Mouse (Mus musculus): ENCODE data around the gene Senp1. TPM values are rescaled to one million over a fixed set of nuclear protein-coding genes. Genes with fewer than 3 reads are reported as not detected.
A peak's percentile ranks its signal among the peaks of the same experiment; 100 is the strongest.

Senp1 gene
- 10 to 100 TPM; 16.0 to 16.8 TPM for total RNA-seq (2021)
- long read RNA-seq, experiment 1, full-length matches to known transcripts: 6 of 12 reads
- long read RNA-seq, experiment 1, partial matches to known transcripts: 1 of 12 reads
- long read RNA-seq, experiment 1, other reads (novel, unspliced or antisense): 5 of 12 reads
- long read RNA-seq, experiment 2, partial matches to known transcripts: 0 of 4 reads
- long read RNA-seq, experiment 2, other reads (novel, unspliced or antisense): 4 of 4 reads

DNA sequence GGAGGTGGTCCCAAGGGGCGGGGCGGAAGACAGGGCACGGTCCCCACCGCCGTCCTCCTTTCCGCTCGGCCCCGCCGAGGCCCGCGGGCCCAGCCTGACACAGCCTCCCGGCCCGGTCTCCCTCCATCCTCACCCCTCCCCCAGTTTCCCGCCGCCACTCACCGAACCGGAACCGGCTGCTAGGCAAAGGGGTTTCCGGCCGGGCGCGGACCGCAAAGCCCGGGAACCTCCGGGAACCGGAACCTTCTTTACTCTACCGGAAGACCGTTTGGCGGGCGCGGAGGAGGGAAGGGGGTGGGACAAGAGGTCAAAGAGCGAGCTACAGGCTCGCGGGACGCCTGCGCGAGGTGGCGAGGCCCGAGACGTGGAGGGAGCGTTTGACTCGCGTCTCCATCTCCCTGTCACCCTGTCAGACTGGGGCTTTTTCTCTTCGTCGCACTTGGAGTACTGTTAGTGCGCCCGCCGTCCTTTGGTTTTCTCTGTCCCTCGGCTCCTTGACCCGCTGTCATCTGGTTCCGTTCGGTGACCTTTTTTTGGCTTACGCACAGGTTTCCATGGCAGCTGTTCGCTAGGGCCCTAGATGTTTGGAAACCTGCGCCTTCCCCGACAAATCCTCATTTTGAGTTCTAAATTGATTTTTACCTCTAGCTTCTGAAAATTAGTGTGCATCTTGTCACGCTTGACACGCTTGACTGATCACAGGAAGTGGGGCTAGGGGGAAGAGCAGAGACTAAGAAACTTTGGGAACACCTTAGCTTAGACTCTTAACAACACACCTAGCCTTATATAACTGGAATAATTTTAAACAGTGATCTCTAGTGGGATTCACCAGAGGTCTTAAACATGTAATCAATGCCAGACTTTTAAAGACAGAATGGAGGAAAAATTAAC is at the start of gene Senp1:
TSS of gene Senp1 (minus strand) at position 624 of the 891 bp plus-strand sequence.
- peak; percentile 90 to 93 for DNase-seq

DNA sequence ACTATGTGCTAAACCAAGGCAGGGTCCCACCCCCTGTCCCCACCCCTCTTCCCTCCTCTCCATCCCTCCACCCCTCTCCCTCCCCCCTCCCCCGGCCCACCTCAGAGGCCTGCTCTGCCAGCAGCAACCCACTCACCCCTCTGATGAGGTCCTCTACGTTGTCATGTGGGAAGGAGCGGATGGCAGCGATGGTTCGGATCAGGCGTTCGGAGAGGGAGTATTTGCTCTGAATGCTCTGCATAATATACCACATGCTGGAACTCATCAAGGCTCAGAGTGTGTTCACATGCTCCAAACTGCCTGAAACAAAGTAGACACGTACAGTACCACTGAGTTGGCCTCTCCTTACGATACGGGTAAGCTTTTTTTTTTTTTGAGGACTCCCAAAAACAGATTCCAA is 49.0 kb upstream of the Senp1 start:
- no peak for DNase-seq

DNA sequence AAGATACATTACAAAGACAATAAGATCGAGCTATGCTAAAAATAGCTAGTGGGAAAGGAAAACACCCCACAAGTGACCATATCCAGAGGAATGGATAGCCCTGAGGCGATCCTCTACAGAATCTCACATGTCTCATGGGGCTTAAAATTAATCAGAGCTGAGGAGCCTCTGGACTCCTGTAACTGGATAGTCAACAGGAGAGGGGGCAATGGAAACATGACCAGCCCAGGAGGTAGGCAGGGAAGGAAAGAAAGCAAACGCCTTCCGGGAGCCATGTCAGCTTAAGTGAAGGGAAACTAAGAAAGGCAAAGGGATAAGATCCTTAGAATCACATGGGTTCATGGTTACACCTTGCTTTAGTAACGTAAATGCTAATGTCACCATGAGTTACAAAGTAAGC is 47.3 kb upstream of the Senp1 start:
- no peak for DNase-seq

DNA sequence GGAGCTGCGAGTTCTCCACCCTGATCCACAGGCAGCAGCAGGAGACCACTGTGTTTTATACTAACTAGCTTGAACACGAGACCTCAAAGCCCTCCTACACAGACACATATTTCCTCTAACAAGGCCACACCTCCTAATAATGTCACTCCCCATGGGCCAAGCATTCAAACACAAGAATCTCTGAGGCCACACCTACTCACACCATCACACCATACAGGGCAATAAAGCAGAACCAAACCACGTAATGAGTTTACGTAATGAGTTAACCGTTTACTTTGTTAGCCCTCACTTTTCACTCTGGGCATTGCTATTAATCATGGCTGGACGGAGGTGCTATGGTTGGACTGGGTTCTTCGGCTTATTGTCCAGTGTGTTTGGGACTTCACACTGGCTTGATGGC is 46.2 kb upstream of the Senp1 start:
- no peak for DNase-seq

DNA sequence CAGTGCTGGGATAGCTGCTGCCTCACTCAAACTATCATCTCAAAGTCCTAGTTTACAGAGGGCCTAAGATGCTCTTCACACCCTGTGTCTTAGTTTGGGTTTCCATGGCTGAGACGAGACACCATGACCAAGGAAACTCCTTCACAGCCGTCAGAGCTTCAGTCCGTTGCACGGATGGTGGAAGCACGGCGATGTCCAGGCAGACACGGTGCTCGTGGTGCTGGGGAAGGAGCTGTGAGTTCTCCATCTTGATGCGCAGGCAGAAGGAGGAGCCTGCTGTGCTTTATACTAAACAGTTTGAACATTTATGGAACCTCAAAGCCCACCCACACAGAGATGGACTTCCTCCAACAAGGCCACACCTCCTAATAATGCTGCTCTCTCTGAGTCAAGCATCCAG is 43.3 kb upstream of the Senp1 start:
- DNase-seq: no peak

DNA sequence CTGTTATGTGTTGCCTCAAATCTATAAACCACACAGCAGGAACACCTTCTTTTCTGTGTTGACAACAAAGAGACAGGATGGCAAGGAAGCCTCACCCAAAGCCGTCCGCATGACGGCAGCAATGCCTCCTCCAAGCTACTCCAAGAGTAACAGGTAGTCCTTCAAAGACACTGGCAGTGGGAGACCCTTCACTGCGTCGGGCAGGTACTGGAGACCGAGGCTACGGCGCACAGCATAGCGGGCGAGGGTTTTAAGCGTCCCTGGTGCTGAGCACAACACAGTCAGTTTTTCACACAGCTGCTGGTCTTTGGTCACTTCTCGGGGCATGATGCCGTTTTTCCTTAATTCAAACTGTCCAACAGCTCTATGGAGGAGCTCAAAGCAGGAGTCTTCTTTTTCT is 42.1 kb upstream of the Senp1 start:
- DNase-seq: no peak

DNA sequence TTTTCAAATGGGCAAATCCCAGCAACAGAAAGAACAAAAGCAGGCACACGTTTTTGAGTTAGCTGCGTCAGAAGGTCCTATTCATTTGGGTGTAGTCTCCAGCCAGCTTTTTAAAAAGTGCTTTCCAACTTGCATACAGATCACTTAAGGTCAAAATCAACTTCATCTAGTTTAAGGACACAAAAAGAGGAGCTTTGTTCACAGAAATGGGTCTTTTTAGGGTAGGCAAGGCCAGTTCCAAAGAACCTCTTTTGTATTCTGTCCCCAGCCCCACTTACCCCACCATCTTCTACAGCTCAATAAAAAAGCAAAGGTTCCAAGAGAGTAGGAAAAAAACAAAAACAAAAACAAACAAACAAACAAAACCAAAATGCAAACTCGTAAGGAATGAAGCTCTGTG is 41.1 kb upstream of the Senp1 start:
- DNase-seq: no peak

DNA sequence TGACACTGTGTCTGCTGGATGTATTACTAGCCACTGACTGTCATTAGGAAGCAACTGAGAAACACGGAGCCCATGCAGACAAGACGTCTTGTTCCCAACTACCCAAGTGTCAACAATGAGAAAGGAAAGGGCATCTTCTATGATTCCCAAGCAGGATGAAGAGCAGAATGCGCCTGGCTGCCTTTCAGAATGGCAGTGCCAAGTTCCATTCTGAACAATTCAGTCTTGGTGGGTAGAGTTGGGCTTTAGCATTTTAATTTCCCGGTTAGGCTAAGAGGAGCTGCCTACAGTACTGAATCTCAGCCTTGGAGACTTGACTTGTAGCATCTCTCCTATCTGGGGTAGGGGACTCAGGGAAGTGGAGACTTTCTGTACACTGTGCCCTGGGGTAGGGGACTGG is 40.5 kb upstream of the Senp1 start:
- no peak for DNase-seq

DNA sequence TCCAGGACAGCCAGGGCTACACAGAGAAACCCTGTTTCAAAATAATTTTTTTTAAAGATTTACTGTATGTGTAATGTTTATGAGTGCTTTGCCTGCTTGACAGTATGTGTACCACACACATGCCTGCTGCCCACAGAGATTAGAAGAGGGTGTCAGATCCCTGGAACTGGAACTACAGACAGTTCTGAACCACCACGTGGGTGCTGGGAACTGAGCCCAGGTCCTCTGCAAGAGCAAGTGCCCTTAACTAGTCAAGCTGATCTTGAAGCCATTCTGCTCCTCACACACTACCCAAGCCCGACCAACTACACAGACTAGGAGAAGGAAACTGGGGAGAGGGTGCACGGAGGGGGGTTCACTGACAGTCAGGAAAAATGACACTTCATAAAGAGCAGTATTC is 39.9 kb upstream of the Senp1 start:
- no peak for DNase-seq

DNA sequence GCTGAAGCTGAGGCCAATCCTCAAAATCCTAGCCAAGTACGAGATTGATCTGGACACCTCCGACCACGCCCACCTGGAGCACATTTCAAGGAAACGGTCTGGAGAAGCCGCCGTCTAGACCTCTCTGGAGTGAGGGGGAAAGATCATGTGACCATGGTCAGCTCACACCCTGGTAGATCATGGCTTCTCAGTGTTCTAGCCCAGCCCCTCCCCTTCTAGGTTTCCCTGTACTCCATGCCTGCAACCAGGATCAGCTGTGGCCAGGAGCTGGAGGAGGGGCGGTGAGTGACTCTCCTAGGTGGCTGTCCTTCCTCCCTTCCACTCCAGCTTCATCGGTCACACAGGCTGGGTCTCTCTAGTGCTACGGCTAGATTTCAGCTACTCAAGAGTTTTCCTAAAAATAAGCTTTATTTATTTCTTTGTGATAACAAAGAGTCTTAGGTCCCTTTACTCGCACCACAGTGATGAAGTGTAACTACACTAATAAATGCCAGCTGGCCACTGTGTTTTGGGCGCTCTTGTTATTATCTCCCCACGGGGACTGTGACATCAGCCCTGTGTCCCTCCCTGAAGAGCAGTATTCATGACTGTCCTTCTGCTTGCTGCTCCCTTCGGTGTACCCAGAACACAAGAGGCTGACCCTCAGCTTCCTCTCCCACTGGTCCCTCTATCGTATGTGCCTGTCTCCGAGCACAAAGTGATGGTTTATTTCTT is 38.6 kb upstream of the Senp1 start:
- no peak for DNase-seq

DNA sequence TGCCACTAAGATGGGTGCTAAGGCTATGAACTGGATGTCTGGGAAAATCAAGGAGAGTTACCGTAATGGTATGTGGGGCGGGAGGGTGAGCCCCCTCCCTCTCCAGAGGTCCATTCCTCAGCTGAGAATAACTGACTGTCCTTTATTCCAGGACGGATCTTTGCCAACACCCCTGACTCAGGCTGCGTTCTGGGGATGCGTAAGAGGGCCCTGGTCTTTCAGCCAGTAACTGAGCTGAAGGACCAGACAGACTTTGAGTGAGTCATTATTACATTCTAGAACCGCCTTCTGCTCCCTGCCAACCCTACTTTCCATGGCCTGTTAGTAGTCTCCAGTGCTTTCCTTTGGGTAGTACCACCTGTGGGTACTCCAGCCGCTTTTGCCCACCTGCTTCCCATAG is 37.9 kb upstream of the Senp1 start:
- DNase-seq: peak in 1 of 2 experiments; percentile 15

DNA sequence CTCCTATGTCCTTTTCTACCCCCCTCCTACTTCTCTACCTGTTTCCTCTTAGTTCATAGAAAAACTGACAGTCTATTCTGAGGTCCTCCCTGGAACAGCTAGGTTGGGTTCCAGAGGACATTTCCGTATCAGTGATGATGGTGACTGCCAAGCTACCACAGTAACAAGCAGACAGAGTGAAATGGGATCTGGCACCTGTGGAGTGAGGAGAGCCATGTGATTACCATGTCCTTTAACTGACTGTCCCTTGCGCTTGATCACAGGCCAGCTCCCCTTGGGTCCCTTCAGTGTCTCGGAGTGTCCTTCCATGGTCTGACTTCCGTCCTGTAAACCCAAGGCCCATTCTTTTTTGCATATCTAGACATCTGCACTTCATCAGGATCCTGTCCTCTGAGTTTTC is 37.5 kb upstream of the Senp1 start:
- no peak for DNase-seq

DNA sequence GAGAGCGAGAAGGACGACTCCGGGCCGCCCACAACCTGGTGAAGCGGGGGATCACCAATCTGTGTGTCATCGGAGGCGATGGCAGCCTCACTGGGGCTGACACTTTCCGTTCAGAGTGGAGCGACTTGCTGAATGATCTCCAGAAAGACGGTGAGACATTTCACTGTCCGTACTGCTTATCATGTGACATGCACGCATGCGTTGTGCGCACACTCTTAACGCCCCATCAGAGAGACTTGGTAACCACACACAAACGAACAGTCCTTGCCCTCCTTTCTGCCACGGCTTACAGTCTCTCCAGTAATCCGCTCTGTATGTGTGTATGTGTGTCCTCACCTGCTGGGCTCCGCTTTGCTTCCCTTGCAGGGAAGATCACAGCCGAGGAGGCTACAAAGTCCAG is 27.3 kb upstream of the Senp1 start:
- DNase-seq: no peak

DNA sequence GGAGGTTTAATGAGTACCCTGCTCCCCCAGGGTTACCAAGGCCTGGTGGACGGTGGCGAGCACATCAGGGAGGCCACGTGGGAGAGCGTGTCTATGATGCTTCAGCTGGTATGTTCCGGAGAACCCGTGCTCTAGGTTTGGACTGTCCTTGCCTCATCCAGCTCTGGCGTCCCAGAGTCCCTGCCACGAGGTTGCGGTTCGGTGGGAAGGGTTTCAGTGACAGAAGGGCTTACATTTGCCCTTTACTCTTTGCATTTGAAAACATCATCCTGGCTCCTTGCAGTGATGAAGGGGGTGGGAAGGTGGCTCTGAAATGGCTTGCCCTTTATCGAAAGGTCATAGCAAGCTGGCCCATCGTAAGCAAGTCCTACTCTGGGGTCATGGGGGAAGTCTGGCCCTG is 25.8 kb upstream of the Senp1 start:
- no peak for DNase-seq

DNA sequence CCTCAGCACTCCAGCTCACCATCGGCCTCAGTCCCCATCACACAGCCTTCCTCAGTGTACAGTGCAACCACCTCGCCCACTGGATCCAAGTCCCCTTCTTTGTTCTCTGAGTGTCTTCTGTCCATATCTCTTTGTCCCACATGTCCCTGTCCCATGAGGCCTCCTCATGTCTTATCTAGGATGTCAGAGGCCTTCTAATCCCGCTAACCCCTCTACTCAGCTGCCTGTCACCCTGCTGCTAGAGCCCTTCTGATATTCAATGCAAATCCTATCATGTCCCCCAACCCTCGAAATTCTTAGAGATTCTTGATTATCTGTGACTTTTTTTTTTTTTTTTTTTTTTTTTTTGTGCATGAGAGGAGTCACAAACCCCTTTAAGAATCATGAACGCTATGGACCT is 22.7 kb upstream of the Senp1 start:
- DNase-seq: no peak

DNA sequence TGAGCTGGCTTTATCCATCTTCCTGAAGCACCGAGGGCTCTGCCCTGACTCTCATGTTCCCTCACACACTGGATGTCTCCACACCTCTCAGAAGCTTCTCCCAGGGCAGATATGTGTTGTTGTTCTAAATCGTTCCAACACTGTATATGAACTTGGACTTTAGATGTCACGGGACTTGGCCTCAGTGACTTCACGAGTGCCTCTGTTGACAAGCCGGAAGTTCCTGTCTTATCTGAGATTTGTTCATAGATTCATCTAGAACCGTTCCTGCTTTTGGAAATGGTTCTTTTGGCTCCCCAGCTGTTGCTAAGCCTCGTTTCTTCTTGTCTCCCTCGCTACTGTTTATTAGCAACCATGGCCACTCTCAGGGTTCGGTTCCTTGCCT is 22.2 kb upstream of the Senp1 start:
- no peak for DNase-seq

DNA sequence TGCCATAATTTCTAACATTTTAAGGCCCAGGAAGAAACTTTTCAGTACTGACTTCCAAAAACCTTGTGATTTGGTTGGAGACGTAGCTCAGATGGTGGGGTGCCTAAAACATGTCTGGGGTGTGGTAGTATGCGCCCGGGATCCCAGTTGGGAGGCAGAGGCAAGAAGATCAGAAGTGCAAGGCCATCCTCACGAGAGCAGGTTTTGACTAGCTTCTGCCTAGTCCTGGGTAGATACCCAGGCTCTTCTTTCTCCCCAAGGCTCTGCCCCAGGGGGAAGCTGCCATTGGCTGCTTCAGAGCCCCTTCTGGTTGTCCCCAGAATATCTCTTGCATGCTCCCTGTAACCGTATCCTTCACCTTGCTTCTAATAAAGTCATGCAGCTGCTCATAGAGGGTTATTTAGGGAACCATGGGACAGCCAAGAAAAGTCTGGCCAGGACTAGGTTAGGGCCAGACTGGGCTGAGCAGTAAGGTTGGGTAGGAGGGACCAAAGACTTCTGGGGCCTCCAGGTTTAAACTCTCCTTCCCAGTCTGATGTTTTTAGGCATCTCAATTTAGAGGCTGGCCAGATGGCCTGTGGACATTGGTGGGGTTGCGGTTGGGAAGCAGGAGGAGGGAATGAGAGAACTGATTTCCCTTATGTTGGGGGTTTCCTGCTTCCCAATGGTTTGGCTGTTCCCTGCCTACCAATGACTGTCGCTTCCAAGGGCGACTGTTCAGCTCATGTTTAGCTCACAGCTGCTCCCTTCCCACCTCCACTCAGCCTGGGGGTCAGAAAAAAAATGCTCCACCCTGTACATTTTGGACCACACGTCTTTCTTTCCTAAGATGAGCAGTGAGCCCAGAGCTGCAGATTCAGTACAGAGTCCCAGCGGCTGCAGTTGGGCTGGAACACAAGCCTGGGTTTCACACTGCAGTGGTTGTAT is 21.6 kb upstream of the Senp1 start:
- DNase-seq: no peak

DNA sequence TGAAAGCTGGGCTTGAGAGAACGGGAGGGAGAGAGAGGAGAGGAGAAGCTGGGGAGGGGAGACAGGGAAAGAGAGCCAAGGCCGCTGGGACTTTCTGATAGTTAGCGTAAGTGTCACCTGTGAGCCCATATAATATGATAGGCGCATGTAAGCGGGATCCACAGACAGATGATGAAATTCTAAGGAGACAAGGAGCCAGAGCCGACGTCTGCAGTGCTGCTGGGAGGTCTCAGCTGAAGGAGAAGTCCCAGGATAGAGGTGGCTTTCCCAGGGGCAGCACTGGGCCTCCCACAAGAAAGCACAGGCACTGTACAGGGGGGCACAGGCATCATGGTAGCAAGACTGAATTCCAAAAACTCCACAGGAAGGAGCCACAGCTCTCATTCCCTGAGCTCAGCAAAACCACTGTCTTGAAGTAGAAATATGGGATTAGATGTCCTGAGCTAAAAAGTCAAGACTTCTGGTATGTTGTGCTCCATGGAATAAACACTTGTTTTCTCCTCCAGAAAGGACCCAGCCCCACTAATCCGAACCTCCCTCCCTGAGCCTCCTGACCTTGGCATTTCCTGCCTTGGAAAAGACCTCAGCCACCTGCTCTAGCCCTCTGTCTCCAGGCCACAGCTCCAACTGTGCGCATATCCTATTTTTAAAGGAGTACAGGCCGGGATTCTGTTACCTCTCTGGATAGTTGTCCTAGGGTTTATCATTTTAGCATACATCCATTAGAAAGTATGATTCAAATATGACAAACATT is 20.7 kb upstream of the Senp1 start:
- DNase-seq: no peak

DNA sequence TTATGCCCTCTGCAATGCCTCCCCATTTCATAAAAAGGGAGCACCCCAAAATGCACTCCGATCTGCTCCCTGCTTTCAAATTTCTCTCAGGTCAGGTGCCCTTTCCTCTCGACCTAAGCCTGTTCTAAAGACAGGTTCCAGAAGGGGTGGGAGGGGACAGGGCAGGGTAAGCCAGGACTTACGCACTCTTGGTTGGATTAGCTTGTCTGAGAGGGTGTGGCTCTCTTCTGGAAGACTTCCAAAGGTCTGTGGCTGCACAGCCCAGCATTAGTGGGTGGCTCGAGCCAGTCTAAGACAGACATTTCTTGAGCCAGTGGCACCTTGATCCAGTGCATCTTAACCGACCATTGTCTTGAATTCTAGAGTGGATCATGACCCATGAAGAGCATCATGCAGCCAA is 18.2 kb upstream of the Senp1 start:
- no peak for DNase-seq

DNA sequence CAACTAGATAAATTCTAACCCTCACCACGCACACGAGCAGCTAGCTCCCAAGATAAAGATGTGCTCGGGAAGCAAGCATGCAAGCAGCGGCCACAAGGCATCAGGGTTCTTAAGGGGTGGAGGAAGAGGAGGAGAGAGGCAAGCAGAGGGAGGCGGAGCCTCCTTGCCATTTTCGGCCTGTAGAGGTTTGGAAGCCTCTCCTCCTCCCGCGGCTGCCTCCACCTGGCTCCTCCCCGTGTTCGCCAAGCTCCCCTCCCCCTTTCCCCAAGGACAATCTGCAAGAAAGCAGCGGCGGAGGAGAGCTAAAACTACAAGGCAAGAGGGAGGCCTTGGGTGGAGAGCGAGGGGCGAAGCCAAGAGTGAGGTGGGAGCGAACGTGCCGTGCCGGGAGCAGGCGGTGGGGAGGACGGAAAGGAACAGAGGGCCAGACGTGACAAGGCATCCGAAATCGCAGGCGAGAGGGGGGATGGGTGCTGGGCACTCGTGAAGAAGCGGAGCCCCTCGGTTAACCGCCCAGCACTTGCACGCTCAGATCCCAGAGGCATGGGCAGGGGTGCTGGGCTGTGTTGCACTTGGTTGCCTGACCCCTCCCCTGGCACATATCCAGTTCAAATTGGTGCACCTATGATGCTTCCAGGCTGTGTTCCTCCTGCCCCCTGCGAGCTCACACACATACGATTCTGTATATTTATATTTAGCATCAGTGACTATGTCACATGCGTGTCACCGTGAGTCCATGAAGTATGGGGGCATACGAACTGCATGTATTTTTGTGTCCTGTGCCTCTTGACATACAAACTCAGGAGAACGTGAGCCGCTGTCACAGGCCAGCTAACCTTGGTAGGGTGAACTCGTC is 15.0 kb upstream of the Senp1 start:
- DNase-seq: peak; percentile 89 to 93

Data from adrenal gland, postnatal 36 days (tissue).